ENCODE assay signal across 10 mouse cellular contexts in genomic region chr4:142475632-142476031, GRCm38 (mm10).
DNase-seq lines count a peak whose midpoint lies in the region; ATAC-seq lines count a peak whose summit lies in the region.
"Had no signal": no experiment of that assay in that cellular context is flagged by ENCODE, and none has a peak within 500 bp of the region (broad histone marks: within the 10 kb centered on the region; RNA-seq: fewer than 3 reads in every experiment).

No protein-coding gene starts in this region.

- no peak overlapping the region for H3K9ac ChIP-seq in embryonic facial prominence, embryonic 12.5 days
- no peak overlapping the region for H3K9ac ChIP-seq in hindbrain, embryonic 11.5 days (ENCODE audit: low read depth, low read length)
- no peak overlapping the region for H3K9ac ChIP-seq in midbrain, embryonic 14.5 days (replicated peaks; ENCODE audit: low read length)
- H3K9ac ChIP-seq: heart, embryonic 13.5 days had no signal

- no peaks in the 10 kb centered on the region for H3K27me3 ChIP-seq in embryonic facial prominence, embryonic 12.5 days
- H3K27me3 ChIP-seq in hindbrain, embryonic 11.5 days (ENCODE audit: control insufficient read depth, insufficient read depth, low read length), result no peaks in the 10 kb centered on the region
- H3K27me3 ChIP-seq in midbrain, embryonic 14.5 days (ENCODE audit: control insufficient read depth, insufficient read depth, low read length), result no peaks in the 10 kb centered on the region

- no peak for ATAC-seq in embryonic facial prominence, embryonic 12.5 days (ENCODE audit: insufficient number of reproducible peaks, insufficient read depth, low FRiP score, low TSS enrichment)
- no peak for ATAC-seq in hindbrain, embryonic 11.5 days (ENCODE audit: low FRiP score)
- ATAC-seq in midbrain, embryonic 14.5 days (ENCODE audit: low FRiP score, low TSS enrichment), result no peak

- peak; percentile 19 to 28 for DNase-seq in left cerebral cortex, postnatal 36 days (ENCODE audit: low spot score in 2 of 2)
- DNase-seq in left cerebral cortex, postnatal 4 days, result no peak
- DNase-seq in hindbrain, embryonic 11.5 days (ENCODE audit: low spot score), result no peak
- no peak for DNase-seq in midbrain, embryonic 14.5 days
- DNase-seq in retina, embryonic 14.5 days (ENCODE audit: low spot score), result no peak
- no peak for DNase-seq in yolk sac, embryonic 10.5 days (ENCODE audit: low spot score)
- no peak for DNase-seq in layer of hippocampus, postnatal 25 days (ENCODE audit: extremely low spot score in 1 of 2, low spot score in 1 of 2)
- DNase-seq: thymus, postnatal 14 days had no signal

- H3K36me3 ChIP-seq in embryonic facial prominence, embryonic 12.5 days, result no peaks in the 10 kb centered on the region
- no peaks in the 10 kb centered on the region for H3K36me3 ChIP-seq in hindbrain, embryonic 11.5 days (ENCODE audit: control insufficient read depth, insufficient read depth, low read length)
- no peaks in the 10 kb centered on the region for H3K36me3 ChIP-seq in midbrain, embryonic 14.5 days (ENCODE audit: control insufficient read depth, insufficient read depth, low read length)
- H3K36me3 ChIP-seq: heart, embryonic 13.5 days had no signal

- H3K4me2 ChIP-seq in embryonic facial prominence, embryonic 12.5 days (replicated peaks), result peak overlapping the region; percentile 45
- H3K4me2 ChIP-seq in hindbrain, embryonic 11.5 days (replicated peaks; ENCODE audit: low read depth, low read length), result peak overlapping the region; percentile 17; the same call in 1 of the 2 replicates
- H3K4me2 ChIP-seq in midbrain, embryonic 14.5 days (ENCODE audit: low read length), result peak overlapping the region; percentile 51
- H3K4me2 ChIP-seq: heart, embryonic 13.5 days had no signal

- H3K4me1 ChIP-seq in embryonic facial prominence, embryonic 12.5 days, result peaks cover 27% of the 10 kb centered on the region
- H3K4me1 ChIP-seq in hindbrain, embryonic 11.5 days (replicated peaks; ENCODE audit: control insufficient read depth, insufficient read depth, low read length), result 0 out of 2 replicates have a peak, but pooled peaks cover 2% of the 10 kb centered on the region
- H3K4me1 ChIP-seq in midbrain, embryonic 14.5 days (ENCODE audit: control insufficient read depth, insufficient read depth, low read length), result peaks cover 22% of the 10 kb centered on the region

- H3K4me3 ChIP-seq in embryonic facial prominence, embryonic 12.5 days, result peak overlapping the region; percentile 21
- H3K4me3 ChIP-seq in hindbrain, embryonic 11.5 days (ENCODE audit: low read depth, low read length), result no peak overlapping the region
- peak overlapping the region; percentile 20 for H3K4me3 ChIP-seq in midbrain, embryonic 14.5 days (replicated peaks; ENCODE audit: low read depth, low read length)
- H3K4me3 ChIP-seq: heart, embryonic 13.5 days had no signal

- H3K27ac ChIP-seq in embryonic facial prominence, embryonic 12.5 days, result no peak overlapping the region
- H3K27ac ChIP-seq in hindbrain, embryonic 11.5 days (ENCODE audit: low read depth, low read length), result no peak overlapping the region
- H3K27ac ChIP-seq in midbrain, embryonic 14.5 days (replicated peaks; ENCODE audit: low read depth, low read length), result no peak overlapping the region
- H3K27ac ChIP-seq: heart, embryonic 13.5 days had no signal

- WGBS in embryonic facial prominence, embryonic 12.5 days, result 76% methylated on average over 10 of the region's 10 CpGs
- WGBS in hindbrain, embryonic 11.5 days, result 82% methylated on average over 10 of the region's 10 CpGs
- 78% methylated on average over 10 of the region's 10 CpGs for WGBS in midbrain, embryonic 14.5 days

- intact Hi-C loops in left cerebral cortex, postnatal 36 days (cut with DNase I), result no loop called here
- intact Hi-C loops in left cerebral cortex, postnatal 4 days (cut with DNase I), result no loop called here

- H3K9me3 ChIP-seq in embryonic facial prominence, embryonic 12.5 days, result no peaks in the 10 kb centered on the region
- no peaks in the 10 kb centered on the region for H3K9me3 ChIP-seq in hindbrain, embryonic 11.5 days (ENCODE audit: control insufficient read depth, low read length)
- H3K9me3 ChIP-seq in midbrain, embryonic 14.5 days (ENCODE audit: control insufficient read depth, low read length), result no peaks in the 10 kb centered on the region
- H3K9me3 ChIP-seq: heart, embryonic 13.5 days had no signal

Comparison
In these comparisons a context has a peak if more than half of its experiments do, and no peak if none do; other contexts are left out.
1. DNase-seq: peak in left cerebral cortex, postnatal 36 days (2 of 2); none in left cerebral cortex, postnatal 4 days (single experiment), hindbrain, embryonic 11.5 days (single experiment), midbrain, embryonic 14.5 days (single experiment), retina, embryonic 14.5 days (single experiment), yolk sac, embryonic 10.5 days (single experiment) and layer of hippocampus, postnatal 25 days (0 of 2).
2. Peak in every context shown above with its lines, with median percentiles within 50 percentile points of each other: H3K4me2 ChIP-seq.